Mouse (Mus musculus) spleen, embryonic (tissue): ENCODE measurements around the gene C2cd2l.
"Not testable (repeated sequence)": the region's sequence is repeated elsewhere in the genome, so short reads cannot be mapped to it uniquely, and the experiment has no call there.

Source experiments
- CTCF ChIA-PET: fragments of 350-600 bp; sonication (Branson Sonifier 250); formaldehyde crosslinking; loops from one replicate; lab custom pipeline; 2022; lab: Charles Lee

Gene C2cd2l

GRCm38 (mm10) chr9:44336964-44337363 is 16.9 kb upstream of the C2cd2l start:
- CTCF ChIA-PET = no interaction called here

- CTCF ChIA-PET = not testable (repeated sequence)
Observed at GRCm38 (mm10) chr9:44336513-44336912, 16.4 kb upstream of the C2cd2l start.

GRCm38 (mm10) chr9:44336093-44336406 is 16.0 kb upstream of the C2cd2l start:
- CTCF ChIA-PET = interaction anchor here (0.5 kb wide), 1 partner anchor 29 kb away, joined by 4 read pairs; no protein-coding TSS in a partner anchor

GRCm38 (mm10) chr9:44335331-44336092 is 15.4 kb upstream of the C2cd2l start:
- CTCF ChIA-PET = interaction anchor here (0.5 kb wide), 1 partner anchor 28 kb away, joined by 4 read pairs; no protein-coding TSS in a partner anchor

- CTCF ChIA-PET = no interaction called here
Observed at GRCm38 (mm10) chr9:44334396-44335330, 14.6 kb upstream of the C2cd2l start, which contains the start of gene H2afx. TSS of gene H2afx (plus strand) at chr9:44334694.

- CTCF ChIA-PET = interaction anchor here (0.6 kb wide), 1 partner anchor 44 kb away, joined by 6 read pairs; no protein-coding TSS in a partner anchor
Observed at GRCm38 (mm10) chr9:44332918-44333638, 13.0 kb upstream of the C2cd2l start.

- CTCF ChIA-PET = interaction anchor here (0.5 to 0.7 kb wide), 4 partner anchors 162 to 1945 kb away, joined by 3 to 18 read pairs (median 3); no protein-coding TSS in a partner anchor
Observed at GRCm38 (mm10) chr9:44330736-44331135, 10.7 kb upstream of the C2cd2l start.

- CTCF ChIA-PET = no interaction called here
Observed at GRCm38 (mm10) chr9:44327926-44328325, 7.8 kb upstream of the C2cd2l start.

GRCm38 (mm10) chr9:44327064-44327711 is 7.1 kb upstream of the C2cd2l start:
- CTCF ChIA-PET = interaction anchor here (0.8 to 1.4 kb wide), 2 partner anchors 20 to 40 kb away, joined by 3 to 4 read pairs; no protein-coding TSS in a partner anchor

- CTCF ChIA-PET = interaction anchor here (0.8 to 1.4 kb wide), 2 partner anchors 21 to 39 kb away, joined by 3 to 4 read pairs; no protein-coding TSS in a partner anchor
Observed at GRCm38 (mm10) chr9:44326371-44327063, 6.4 kb upstream of the C2cd2l start.

- CTCF ChIA-PET = interaction anchor here (1.4 kb wide), 1 partner anchor 38 kb away, joined by 4 read pairs; no protein-coding TSS in a partner anchor
Observed at GRCm38 (mm10) chr9:44325768-44326370, 5.8 kb upstream of the C2cd2l start, which contains the start of gene Dpagt1. TSS of gene Dpagt1 (plus strand) at chr9:44326019.

GRCm38 (mm10) chr9:44325032-44325767 is 5.1 kb upstream of the C2cd2l start:
- CTCF ChIA-PET = not testable (repeated sequence)

GRCm38 (mm10) chr9:44324147-44324546 is 4.1 kb upstream of the C2cd2l start:
- CTCF ChIA-PET = interaction anchor here (0.6 kb wide), 1 partner anchor 17 kb away, joined by 4 read pairs; no protein-coding TSS in a partner anchor

GRCm38 (mm10) chr9:44323656-44324055 is 3.6 kb upstream of the C2cd2l start:
- CTCF ChIA-PET = not testable (repeated sequence)

GRCm38 (mm10) chr9:44320799-44321133 is 681 bp upstream of the C2cd2l start:
- CTCF ChIA-PET = interaction anchor here (0.9 to 1.1 kb wide), 2 partner anchors 27 to 158 kb away, joined by 3 read pairs; no protein-coding TSS in a partner anchor

- CTCF ChIA-PET = no interaction called here
Observed at GRCm38 (mm10) chr9:44319105-44319886, 789 bp downstream of the C2cd2l start.

- CTCF ChIA-PET = interaction anchor here (0.5 kb wide), 1 partner anchor 176 kb away, joined by 11 read pairs; no protein-coding TSS in a partner anchor
Observed at GRCm38 (mm10) chr9:44318826-44319095, 1.3 kb downstream of the C2cd2l start.
